Mouse (Mus musculus): ENCODE measurements around the gene Ddx54.

- TF ChIP-seq CTCF (IDR thresholded peaks at IDR 0.05; ENCODE audit: control insufficient read depth, insufficient read depth, insufficient replicate concordance, low read depth, low read length) (no peak), POLR2A (IDR thresholded peaks at IDR 0.05; ENCODE audit: control insufficient read depth, low read depth, low read length) (no peak)
Observed at GRCm38 (mm10) chr5:120643365-120644085, 31.0 kb downstream of the Ddx54 start.

All from testis, adult 2 months (tissue).